Mouse (Mus musculus) hindbrain, embryonic 11.5 days (tissue): ENCODE results near the gene Dnmt3l. TPM values are rescaled to one million over a fixed set of nuclear protein-coding genes. Genes with fewer than 3 reads are reported as not detected.
A peak's percentile ranks its signal among the peaks of the same experiment; 100 is the strongest.

Experiments used
- ATAC-seq: fragments of 200-750 bp; cut with Nextera tagmentation; 2 replicates; pipeline ENCODE4 v1.8.0; 2017; ENCODE audit warnings: mild to moderate bottlenecking, moderate TSS enrichment, moderate library complexity; ENCODE audit not compliant: low FRiP score
- DNase-seq: peaks from one replicate; pipeline ENCODE4 v3.0.0-alpha.2; 2015; ENCODE audit warnings: low spot score
- H3K27ac ChIP-seq: fragments of 300-500 bp; sonication (generic); 2 replicates; pipeline ENCODE4 v1.5.1; 2014; ENCODE audit warnings: mild to moderate bottlenecking, low read depth, low read length
- H3K27me3 ChIP-seq: fragments of 300-500 bp; sonication (generic); 2 replicates; pipeline ENCODE4 v1.6.1; 2014; ENCODE audit warnings: mild to moderate bottlenecking, low read length, moderate library complexity, mixed read lengths; ENCODE audit not compliant: control insufficient read depth, insufficient read depth
- H3K36me3 ChIP-seq: fragments of 300-500 bp; sonication (generic); 2 replicates; pipeline ENCODE4 v1.6.1; 2014; ENCODE audit warnings: mild to moderate bottlenecking, low read length, moderate library complexity, mixed read lengths; ENCODE audit not compliant: control insufficient read depth, insufficient read depth
- H3K4me1 ChIP-seq: fragments of 300-500 bp; sonication (generic); replicated peaks from 2 replicates; pipeline ENCODE4 v1.6.1; 2014; ENCODE audit warnings: low read length, mixed read lengths; ENCODE audit not compliant: control insufficient read depth, insufficient read depth
- H3K4me2 ChIP-seq: fragments of 300-500 bp; sonication (generic); replicated peaks from 2 replicates; pipeline ENCODE4 v1.6.1; 2014; ENCODE audit warnings: mild to moderate bottlenecking, low read depth, low read length
- H3K4me3 ChIP-seq: fragments of 300-500 bp; sonication (generic); 2 replicates; pipeline ENCODE4 v1.5.1; 2014; ENCODE audit warnings: low read depth, low read length
- H3K9ac ChIP-seq: fragments of 300-500 bp; sonication (generic); 2 replicates; pipeline ENCODE4 v1.6.1; 2014; ENCODE audit warnings: low read depth, low read length
- H3K9me3 ChIP-seq: fragments of 300-500 bp; sonication (generic); 2 replicates; pipeline ENCODE4 v1.6.1; 2016; ENCODE audit warnings: low read length; ENCODE audit not compliant: control insufficient read depth
- WGBS: fragments of 180-500 bp; shearing (Covaris S2); extraction: QIAGEN DNeasy Blood & Tissue Kit; methylation state at CpG from one replicate; pipeline ENCODE4 v1.1.7; 2014; 5-methylcytosine and 5-hydroxymethylcytosine counted together
- polyA plus RNA-seq: library from polyadenylated mRNA; unstranded; fragments of >200 nt; fragmentation: Nextera tagmentation; extraction: Ambion mirVana; gene quantifications from 2 replicates; pipeline ENCODE4 v1.2.1, GENCODE M21; 2014

The Dnmt3l gene
- not detected in 2 replicates for polyA plus RNA-seq

DNA sequence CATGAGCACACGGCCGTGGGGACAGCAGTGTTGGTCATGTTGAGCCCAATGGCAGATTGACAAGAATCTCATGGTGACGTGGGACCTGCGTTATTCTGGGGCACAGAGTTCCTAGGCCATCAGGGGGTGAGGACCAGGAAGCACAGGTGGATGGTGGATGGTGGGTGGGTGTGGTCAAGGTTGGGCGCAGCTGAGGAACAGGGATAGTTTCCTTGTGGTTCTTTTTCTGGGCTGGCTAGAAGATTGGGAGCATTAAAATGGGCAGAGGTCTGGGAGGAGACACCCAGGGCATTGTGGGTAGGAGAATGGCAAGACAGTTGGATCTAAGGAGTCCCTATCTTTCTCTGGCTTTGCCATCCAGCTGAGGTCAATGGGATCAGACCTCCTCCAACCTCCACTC, at the start of gene Dnmt3l:
Dnmt3l (plus strand) TSS at position 301 of the 400 bp plus-strand sequence.
- H3K9me3 ChIP-seq: no peaks in the 10 kb centered on the region
- no peaks in the 10 kb centered on the region for H3K4me1 ChIP-seq
- no peaks in the 10 kb centered on the region for H3K27me3 ChIP-seq
- DNase-seq (no peak), ATAC-seq (no peak)
- H3K9ac ChIP-seq: no peak within 1 kb of the TSS
- WGBS: 95% methylated on average over 5 of the region's 5 CpGs
- no peak within 1 kb of the TSS for H3K4me2 ChIP-seq
- H3K36me3 ChIP-seq: no peaks in the 10 kb centered on the region
- H3K4me3 ChIP-seq: no peak within 1 kb of the TSS
- H3K27ac ChIP-seq: no peak within 1 kb of the TSS

DNA sequence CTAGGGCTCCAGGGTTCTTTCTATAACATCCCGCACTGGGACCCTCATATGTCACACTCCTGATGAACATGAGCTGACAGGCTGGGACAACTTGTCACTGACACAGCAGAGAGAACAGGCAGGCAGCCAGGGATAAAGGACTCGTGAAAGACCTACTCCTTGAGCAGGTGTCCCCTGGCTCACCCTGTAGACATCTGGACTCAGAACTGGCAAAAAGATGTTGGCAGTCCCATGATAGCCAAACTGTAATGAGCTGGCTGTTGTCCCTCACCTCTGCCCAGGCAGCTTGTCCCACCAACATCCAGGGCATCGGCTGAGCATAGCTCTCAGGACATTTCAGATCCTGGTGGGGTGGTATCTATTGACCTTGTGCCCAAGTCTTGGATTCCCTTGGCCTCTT, 46.1 kb upstream of the Dnmt3l start:
- Histone ChIP-seq H3K27ac (no peak overlapping the region), H3K9ac (no peak overlapping the region), H3K9me3 (no peaks in the 10 kb centered on the region), H3K4me2 (no peak overlapping the region), H3K36me3 (peaks cover 3% of the 10 kb centered on the region; the same call in 1 of the 2 replicates), H3K4me1 (no peaks in the 10 kb centered on the region), H3K4me3 (no peak overlapping the region), H3K27me3 (no peaks in the 10 kb centered on the region)
- WGBS: 87% methylated on average over 3 of the region's 3 CpGs
- ATAC-seq (no peak), DNase-seq (no peak)

DNA sequence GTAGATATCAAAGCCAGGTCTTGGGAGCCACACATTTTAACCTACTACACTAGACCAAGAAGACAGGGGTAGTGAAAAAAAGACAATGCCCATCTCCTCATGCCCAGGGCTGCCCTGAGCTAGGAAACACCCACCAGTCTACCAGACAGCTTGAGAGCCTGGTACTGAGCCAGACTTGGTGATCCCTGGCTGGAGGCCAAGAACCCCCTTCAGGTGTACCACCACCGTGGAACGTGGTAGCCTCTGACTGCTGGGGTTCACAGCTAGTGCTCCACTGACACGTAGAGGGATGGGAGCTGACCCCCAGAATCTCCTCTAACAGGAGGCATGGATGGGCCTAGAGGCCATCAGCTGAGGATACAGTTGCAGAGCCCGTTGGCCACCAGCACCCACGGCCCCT, 41.5 kb upstream of the Dnmt3l start:
- 90% methylated on average over 5 of the region's 5 CpGs for WGBS
- peaks cover 5% of the 10 kb centered on the region; the same call in 1 of the 2 replicates for H3K36me3 ChIP-seq

DNA sequence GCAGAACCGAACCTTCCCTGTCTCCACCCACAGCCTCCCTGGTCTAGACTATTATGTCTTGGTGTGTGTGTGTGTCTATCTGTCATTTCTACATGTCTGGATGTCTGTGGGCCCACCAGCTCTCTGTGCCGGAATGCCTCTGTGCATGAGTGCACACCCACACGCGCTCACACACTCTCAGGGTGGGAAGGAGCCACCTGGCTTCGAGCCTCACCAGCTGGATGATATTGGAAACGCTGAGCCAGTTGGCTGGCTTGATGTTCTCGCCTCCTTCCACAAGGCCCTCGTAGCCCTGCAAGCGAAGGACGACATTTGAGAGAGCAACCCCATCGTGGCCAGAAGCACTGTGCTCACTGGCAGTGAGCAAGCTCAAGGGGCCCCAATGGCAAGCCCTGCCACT, 40.0 kb upstream of the Dnmt3l start:
- no peak overlapping the region for H3K27ac ChIP-seq
- H3K4me1 ChIP-seq: peaks cover under 1% of the 10 kb centered on the region; the same call in 1 of the 2 replicates
- ATAC-seq (no peak), DNase-seq (no peak)
- no peak overlapping the region for H3K4me2 ChIP-seq
- no peak overlapping the region for H3K9ac ChIP-seq
- no peak overlapping the region for H3K4me3 ChIP-seq
- no peaks in the 10 kb centered on the region for H3K9me3 ChIP-seq
- H3K27me3 ChIP-seq: no peaks in the 10 kb centered on the region
- 96% methylated on average over 11 of the region's 11 CpGs for WGBS
- H3K36me3 ChIP-seq: peaks cover 5% of the 10 kb centered on the region; the same call in 1 of the 2 replicates

More for the DNA sequence above, 41.5 kb upstream of the Dnmt3l start:
- no peak overlapping the region for H3K9ac ChIP-seq
- DNase-seq (no peak), ATAC-seq (no peak)
- H3K4me2 ChIP-seq: no peak overlapping the region
- H3K27me3 ChIP-seq: no peaks in the 10 kb centered on the region
- no peak overlapping the region for H3K27ac ChIP-seq
- no peaks in the 10 kb centered on the region for H3K9me3 ChIP-seq
- H3K4me3 ChIP-seq: no peak overlapping the region
- H3K4me1 ChIP-seq: no peaks in the 10 kb centered on the region

DNA sequence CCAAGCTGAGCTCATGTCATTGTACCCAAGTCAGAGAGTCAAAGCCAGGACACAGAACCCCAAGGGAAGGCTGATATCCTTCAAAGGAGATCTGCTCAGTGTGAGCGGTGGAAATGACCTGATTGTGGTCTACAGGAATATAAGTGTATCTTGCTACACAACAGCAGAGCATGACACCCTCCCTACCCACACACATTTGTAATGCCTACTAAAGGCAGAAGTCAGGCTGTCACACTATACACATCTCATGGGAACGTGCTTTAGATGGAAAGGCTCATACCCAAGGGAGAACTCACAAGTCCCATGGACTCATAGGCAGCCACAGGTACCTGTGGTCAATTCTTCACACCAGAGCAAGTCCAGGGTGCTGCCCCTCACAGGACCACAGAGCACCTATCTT, 39.4 kb upstream of the Dnmt3l start:
- Histone ChIP-seq H3K9me3 (no peaks in the 10 kb centered on the region), H3K4me1 (peaks cover 4% of the 10 kb centered on the region), H3K36me3 (peaks cover 5% of the 10 kb centered on the region; the same call in 1 of the 2 replicates), H3K9ac (no peak overlapping the region), H3K4me3 (no peak overlapping the region), H3K27me3 (no peaks in the 10 kb centered on the region), H3K4me2 (no peak overlapping the region), H3K27ac (no peak overlapping the region)
- DNase-seq (no peak), ATAC-seq (no peak)
- WGBS: 92% methylated on average over 2 of the region's 2 CpGs

DNA sequence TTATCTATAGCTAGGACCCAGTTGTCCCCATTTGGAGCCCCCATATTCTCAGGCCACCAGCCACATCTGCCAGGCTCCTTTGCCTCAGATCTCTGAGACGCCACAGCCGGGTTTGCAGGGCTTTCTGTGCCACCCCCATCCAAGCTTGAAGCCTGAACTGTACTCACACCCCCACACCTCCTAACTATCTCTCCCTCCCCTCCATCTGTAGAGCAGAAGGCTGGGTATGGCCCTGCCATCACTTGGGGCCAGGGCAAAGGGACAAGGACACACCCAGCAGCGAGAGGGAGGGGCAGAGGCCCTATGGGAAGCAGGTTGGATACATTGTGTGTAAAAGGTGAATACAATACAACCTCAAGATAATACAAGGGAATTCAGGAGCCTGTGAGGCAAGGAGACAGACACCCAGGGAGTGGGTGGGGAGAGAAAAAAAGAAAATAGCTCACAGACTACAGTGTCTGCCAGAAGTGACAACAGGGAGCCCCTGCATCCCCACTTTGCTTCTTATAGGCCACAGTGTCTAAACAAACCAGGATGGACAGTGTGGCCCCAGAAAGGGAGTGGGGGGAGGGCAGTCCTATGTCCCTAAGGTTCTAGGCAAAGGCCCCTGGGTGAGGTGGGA, 37.2 kb upstream of the Dnmt3l start:
- Histone ChIP-seq H3K4me1 (peaks cover 13% of the 10 kb centered on the region), H3K36me3 (peaks cover 5% of the 10 kb centered on the region; the same call in 1 of the 2 replicates), H3K27me3 (no peaks in the 10 kb centered on the region), H3K4me2 (no peak overlapping the region), H3K9ac (no peak overlapping the region), H3K27ac (no peak overlapping the region), H3K4me3 (no peak overlapping the region), H3K9me3 (no peaks in the 10 kb centered on the region)
- WGBS: 89% methylated on average over 3 of the region's 3 CpGs
- DNase-seq (no peak), ATAC-seq (no peak)

DNA sequence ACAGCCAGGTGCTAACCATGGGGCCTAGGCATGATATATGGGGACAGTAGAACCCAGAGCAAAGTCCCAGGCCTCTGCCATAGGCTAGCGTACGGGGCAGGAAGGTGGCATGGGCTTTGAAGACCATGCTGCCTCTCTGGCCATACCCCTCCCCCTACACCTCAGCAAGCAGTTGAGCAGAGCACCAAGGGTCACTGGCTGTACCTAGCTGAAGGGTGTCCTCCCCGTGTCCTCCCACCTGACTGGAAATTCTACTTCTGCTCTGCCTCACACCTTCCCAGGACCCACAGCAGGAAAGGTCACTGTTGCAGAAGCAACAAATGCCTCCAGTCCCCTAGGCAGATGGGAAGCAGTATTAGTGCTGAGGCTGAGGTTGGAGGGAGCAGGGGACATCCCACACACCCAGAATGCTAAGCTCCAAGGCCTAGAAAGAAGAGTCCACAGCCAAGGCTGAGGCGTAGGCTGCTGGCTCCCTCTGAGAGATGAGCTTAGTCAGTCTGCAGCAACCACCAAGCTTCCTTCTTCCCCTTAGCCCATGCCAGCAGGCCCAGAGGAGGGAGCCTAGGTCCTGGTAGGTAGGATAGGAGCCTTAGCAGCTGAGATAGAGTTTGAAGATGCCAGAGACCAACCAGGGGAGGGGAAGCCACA, 35.8 kb upstream of the Dnmt3l start:
- Histone ChIP-seq H3K4me2 (no peak overlapping the region), H3K36me3 (peaks cover under 1% of the 10 kb centered on the region; the same call in 1 of the 2 replicates), H3K27ac (no peak overlapping the region), H3K9ac (no peak overlapping the region), H3K27me3 (no peaks in the 10 kb centered on the region), H3K4me3 (no peak overlapping the region), H3K4me1 (peaks cover 13% of the 10 kb centered on the region), H3K9me3 (no peaks in the 10 kb centered on the region)
- WGBS: 88% methylated on average over 4 of the region's 4 CpGs
- ATAC-seq: no peak
- no peak for DNase-seq

DNA sequence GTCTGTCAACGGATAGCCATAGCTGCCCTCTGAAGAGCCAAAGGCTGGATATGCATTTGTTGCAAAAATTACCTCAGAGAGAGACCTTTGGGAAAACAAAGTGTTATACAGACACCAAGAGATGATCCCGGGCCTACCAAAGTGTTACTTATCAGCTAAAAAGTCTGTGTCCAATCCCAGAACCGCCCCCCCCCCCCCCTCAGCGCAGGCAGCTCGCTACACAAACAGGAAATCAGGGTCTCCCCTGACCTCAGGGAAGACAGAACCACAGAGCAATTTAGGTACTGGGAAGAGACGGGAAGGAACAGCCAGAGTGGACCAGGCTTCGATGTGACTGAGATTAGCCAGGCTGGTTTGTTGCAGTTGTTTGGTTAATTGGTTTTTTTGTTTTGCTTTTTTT, 34.5 kb upstream of the Dnmt3l start:
- DNase-seq (no peak), ATAC-seq (no peak)
- no peak overlapping the region for H3K4me3 ChIP-seq
- WGBS: 55% methylated on average over 7 of the region's 7 CpGs
- no peaks in the 10 kb centered on the region for H3K9me3 ChIP-seq
- no peaks in the 10 kb centered on the region for H3K36me3 ChIP-seq
- no peak overlapping the region for H3K27ac ChIP-seq
- no peak overlapping the region for H3K4me2 ChIP-seq
- H3K27me3 ChIP-seq: no peaks in the 10 kb centered on the region
- no peak overlapping the region for H3K9ac ChIP-seq
- peaks cover 13% of the 10 kb centered on the region for H3K4me1 ChIP-seq

DNA sequence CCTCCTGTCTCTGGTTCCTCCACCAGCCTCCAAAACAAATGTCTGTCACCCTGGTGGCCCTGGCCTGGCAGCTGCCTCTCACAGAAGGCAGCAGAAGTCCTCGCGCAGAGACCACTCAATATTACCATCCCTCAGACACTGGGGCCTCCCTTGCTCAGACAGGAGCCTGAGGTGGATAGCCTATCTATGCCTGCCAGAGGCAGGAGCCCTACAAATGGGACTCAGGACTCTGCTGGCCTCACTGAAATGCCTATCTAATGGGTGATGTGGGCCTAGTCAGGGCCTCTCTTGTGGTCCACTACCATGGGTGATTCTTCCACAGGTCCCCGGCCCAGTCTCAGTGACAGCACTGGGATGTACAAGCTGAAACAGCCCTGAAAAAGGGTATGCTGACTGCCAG, 33.6 kb upstream of the Dnmt3l start:
- WGBS: 73% methylated on average over 3 of the region's 3 CpGs
- DNase-seq (no peak), ATAC-seq (no peak)
- Histone ChIP-seq H3K4me2 (peak overlapping the region; percentile 88), H3K4me3 (peak overlapping the region; percentile 81), H3K27me3 (no peaks in the 10 kb centered on the region), H3K4me1 (peaks cover 13% of the 10 kb centered on the region), H3K9ac (peak overlapping the region; percentile 37), H3K27ac (no peak overlapping the region), H3K9me3 (no peaks in the 10 kb centered on the region), H3K36me3 (no peaks in the 10 kb centered on the region)
